Mouse (Mus musculus) MN1 (cell line): ENCODE results near the gene Esrra.

Source experiments
- DNase-seq: peaks from one replicate; pipeline ENCODE4 v3.0.0-alpha.2; 2016; ENCODE audit warnings: low spot score

Esrra gene

GRCm38 (mm10) chr19:6919876-6920740, 1.5 kb downstream of the Esrra start:
- peak; percentile 77 for DNase-seq

GRCm38 (mm10) chr19:6919431-6919830, 2.2 kb downstream of the Esrra start:
- DNase-seq, result no peak

- no peak for DNase-seq
Observed at GRCm38 (mm10) chr19:6918321-6918720, 3.3 kb downstream of the Esrra start.

- DNase-seq, result no peak
Observed at GRCm38 (mm10) chr19:6916496-6916895, 5.1 kb downstream of the Esrra start.

- DNase-seq, result no peak
Observed at GRCm38 (mm10) chr19:6915276-6915675, 6.3 kb downstream of the Esrra start.

- no peak for DNase-seq
Observed at GRCm38 (mm10) chr19:6914540-6914939, 7.1 kb downstream of the Esrra start.

DNA sequence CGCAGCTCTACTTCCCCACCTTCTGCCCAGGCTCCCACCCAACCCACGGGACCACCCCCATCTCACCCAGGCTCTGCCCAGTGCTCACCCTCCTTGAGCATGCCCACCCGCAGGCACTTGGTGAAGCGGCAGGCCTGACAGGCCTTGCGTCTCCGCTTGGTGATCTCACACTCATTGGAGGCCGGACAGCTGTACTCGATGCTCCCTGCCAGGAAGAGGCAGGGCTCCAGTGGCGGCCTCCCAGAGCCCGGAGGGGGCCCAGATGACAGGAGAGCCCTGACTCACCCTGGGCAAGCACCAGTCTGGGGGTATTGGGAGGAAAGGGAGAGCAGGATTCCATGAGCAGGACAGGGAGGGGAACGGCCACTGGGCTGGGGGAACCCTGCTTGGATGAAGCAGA, 7.6 kb downstream of the Esrra start:
- DNase-seq, result no peak

GRCm38 (mm10) chr19:6913036-6913435, 8.6 kb downstream of the Esrra start:
- DNase-seq, result no peak

GRCm38 (mm10) chr19:6912205-6912970, 9.2 kb downstream of the Esrra start:
- no peak for DNase-seq

DNA sequence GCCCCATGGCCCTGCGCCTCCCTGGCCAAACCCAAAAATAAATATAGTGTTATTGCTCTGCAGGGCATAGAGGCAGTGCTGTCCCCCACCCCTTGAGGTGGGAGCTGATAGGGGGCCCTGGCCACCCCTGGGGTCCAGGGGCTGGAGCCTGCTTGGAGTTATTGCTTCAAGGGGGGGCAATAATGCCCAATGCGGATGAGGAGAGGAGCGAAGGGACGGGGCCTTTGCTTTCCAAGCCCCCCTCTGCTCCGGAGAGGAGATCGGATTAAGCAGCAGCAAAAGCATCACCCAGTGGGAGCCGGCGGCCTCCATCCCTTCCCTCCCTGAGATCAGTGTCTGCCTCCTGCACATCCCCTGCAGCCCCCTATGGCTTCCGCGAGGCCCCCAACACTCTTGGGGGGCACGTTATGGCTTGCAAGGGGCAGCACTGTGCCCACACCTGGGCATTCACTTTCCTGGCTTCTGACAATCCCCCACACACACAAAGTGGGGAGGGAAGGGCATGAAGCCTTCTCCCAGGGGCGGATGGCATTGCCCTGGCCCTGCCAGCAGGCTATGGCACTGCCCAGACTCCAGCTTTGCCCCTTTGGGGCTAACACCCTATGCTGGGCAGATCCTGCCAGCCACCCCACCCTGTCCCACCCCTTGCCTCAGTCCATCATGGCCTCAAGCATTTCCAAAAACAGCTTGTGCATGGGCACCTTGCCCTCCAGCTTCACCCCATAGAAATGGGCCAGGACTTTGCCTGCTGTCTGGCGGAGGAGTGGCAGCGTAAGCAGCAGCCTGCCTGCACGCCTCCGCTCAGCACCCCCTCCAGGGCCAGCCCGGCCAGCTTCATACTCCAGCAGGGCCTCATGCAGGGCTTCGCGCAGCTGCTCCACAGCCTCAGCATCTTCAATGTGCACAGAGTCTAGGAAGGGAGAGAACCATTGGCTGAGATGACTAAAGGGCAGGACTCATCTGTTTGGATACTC, 10.2 kb downstream of the Esrra start:
- no peak for DNase-seq

GRCm38 (mm10) chr19:6910306-6910705, 11.3 kb downstream of the Esrra start:
- peak; percentile 43 for DNase-seq

DNA sequence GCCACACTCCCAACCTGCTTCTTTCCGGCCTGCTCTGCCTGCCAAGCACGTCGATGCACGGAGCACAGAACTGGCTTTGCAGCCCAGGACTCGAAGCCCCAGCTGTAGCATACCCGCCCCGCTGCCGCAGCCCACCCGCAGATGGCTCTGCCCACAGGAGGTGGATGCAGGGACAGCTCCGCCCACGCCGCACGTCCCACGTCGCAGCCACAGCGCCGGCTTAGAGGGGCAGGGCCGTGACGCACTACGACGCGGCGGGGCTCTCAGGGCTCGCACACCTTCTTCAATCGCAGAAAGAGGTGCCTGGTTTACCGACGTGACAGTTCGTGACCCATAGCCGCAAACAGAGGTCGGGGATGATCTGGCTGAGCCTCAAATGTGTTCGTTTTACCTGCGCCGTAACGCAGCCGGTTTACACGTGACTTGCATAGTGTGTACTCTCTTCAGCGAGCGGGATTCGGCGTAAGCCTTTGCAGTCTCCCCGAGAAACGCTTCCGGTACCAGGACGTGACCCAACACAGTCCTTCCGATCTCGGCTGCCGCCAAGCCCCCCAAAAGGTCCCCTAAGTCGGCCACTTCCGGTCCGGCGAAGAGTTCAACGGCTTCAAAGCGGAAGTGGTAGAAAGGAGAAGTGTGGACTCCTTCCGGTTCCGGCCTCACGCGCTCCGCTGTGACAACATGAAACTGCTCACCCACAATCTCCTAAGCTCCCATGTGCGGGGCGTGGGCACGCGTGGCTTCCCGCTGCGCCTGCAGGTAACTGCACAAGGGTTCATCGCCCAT, 11.9 kb downstream of the Esrra start, which contains the start of the genes Trmt112 and Prdx5:
TSS of gene Trmt112 (plus strand) at position 192 of the 783 bp plus-strand sequence.
TSS of gene Prdx5 (minus strand) at position 600 of the 783 bp plus-strand sequence.
- peak; percentile 86 for DNase-seq

- DNase-seq, result no peak
Observed at GRCm38 (mm10) chr19:6909021-6909420, 12.6 kb downstream of the Esrra start.

DNA sequence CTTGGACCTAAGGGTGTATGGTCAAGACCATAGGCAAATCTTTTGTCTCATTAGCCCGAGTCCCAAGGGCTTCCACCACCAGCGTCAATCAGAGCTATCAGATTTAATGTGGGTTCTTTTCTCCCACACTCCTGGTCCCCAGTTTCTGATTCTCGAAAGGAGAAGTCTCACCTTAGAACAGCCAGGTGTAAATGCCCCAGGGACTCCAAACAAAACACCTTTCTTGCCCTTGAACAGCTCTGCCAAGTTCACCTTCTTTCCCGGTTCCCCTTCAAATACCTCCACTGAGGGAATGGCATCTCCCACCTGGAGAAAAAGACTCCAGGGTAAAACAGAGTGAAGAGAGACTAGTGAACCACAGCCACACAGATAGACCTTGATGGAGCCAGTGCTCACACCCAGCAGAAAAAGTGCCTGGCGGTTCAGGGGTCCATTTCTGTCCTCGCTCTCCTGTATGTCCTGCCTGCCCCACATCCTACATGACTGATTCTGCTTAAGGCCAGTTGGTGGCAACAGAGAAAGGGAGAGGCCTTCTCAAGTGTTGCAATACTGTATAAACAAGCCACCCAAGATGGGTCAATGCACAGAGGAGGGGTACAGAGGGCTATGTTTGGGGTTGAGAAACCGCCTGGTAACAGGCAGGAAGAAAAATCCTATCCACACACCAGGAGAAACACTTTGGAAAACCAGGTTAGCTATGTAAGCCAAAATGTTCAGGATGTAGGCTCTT, 13.6 kb downstream of the Esrra start:
- DNase-seq, result no peak

DNA sequence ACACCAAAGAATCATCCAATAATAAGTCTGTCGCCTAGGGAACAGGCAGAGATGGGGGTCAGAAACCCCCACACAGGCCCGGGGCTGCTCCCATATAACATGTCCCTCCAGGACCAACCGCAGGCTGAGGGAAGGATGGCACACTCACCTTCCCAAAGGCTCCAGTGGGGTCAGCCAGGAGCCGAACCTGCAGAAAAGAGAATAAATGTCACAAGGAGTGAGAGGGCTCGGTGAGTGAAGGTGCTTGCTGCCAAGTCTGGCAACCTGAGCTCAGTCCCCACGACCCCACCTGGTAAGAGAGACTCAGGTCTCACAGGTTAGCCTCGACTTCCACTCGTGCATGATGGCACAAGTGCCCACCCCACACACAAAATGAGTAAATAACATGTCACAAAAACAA, 14.5 kb downstream of the Esrra start:
- DNase-seq, result no peak

GRCm38 (mm10) chr19:6906199-6906598, 15.4 kb downstream of the Esrra start:
- DNase-seq, result no peak

DNA sequence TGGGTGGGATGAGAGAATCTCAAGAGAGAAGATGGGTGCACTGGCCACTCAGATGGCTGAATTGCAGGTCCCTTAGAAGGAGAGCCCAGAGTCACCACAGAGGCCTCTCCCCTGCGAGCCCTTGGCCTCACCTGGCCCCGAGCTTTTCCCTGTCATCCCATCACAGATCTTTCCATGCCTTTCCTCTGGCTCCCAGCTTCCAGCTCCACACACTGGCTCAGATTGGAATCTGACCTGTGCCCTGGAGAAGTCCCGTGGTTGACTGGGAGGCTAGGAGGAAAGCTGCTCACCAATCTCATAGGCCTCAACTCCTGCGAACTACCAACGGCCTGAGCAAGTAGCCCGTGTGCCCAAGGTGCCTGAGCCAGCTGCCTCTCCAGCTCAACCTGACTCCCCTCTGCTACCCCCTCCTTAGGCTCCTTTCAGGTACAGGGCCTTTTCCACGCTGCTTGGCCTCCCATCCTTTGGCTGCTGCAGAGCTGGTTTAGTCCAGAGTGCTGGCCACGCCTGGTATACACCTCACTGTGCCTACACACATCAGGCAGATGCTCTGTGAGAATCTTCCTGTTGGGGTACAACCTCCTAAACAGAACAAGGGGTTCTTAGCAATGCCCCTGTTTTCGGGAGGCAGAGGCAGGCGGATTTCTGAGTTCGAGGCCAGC, 16.0 kb downstream of the Esrra start:
- no peak for DNase-seq

GRCm38 (mm10) chr19:6904846-6905245, 16.8 kb downstream of the Esrra start:
- DNase-seq, result no peak

GRCm38 (mm10) chr19:6903031-6903430, 18.6 kb downstream of the Esrra start:
- DNase-seq, result no peak

DNA sequence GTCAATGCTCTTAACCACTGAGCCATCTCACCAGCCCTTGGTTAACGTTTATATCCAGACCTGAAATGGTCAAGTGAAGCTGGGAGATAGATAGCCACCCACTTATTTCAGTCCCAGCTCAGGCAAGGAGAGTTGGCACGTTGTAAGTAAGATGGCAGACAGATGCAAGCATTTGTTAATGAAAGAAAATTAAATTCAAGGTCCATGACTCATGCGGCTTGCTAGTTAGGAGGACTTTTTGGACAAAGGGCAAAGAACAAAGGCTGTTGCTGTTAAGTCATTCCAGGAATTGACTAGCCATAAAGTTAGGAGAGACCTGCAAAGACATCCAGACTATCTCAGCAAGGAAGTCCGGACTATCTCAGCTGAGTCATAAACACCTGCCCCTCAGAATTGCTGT, 22.0 kb downstream of the Esrra start:
- DNase-seq, result no peak
